8 mouse cellular contexts compared by ENCODE assay signal in the genomic region with DNA sequence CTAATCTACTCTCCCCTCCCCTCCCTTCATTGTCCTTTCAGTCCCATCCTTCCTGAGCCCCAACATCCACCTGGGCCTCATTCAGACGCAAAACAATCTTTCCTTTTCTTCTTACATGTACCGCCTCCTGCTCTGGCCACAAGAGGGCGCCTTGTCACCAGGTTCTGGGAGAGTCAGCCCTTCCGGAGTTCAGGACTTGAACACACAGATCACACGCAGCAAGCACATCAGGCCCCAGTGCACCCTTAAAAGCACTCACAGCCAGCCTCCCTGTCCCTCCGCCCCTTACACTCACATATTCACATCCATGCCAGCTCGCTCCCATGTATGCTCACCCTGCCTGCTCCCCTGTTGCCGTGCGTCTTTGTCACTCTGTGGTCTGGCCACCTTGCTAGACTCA. TPM values are rescaled to one million over a fixed set of nuclear protein-coding genes. Genes with fewer than 3 reads are reported as not detected.
DNase-seq lines count a peak whose midpoint lies in the region; ATAC-seq and TF ChIP-seq lines count a peak whose summit lies in the region.

No protein-coding gene starts in this region.

- WGBS in hindbrain, postnatal 0 days: 14% methylated on average over 9 of the region's 9 CpGs

- no peaks in the 10 kb centered on the region for H3K4me1 ChIP-seq in hindbrain, postnatal 0 days (ENCODE audit: insufficient read depth, low read length)

- no peak overlapping the region for H3K9ac ChIP-seq in hindbrain, postnatal 0 days (replicated peaks; ENCODE audit: low read length)

- no peak overlapping the region for H3K4me2 ChIP-seq in hindbrain, postnatal 0 days (ENCODE audit: low read depth, low read length)

- H3K27me3 ChIP-seq in hindbrain, postnatal 0 days (ENCODE audit: insufficient read depth, low read length): no peaks in the 10 kb centered on the region

- peak; percentile 60 for ATAC-seq in hindbrain, postnatal 0 days

- peak overlapping the region; percentile 11; the same call in 1 of the 2 replicates for H3K4me3 ChIP-seq in gastrocnemius, adult 2 months
- H3K4me3 ChIP-seq in hindbrain, postnatal 0 days (ENCODE audit: low read length): no peak overlapping the region

- intact Hi-C loops in gastrocnemius, adult 2 months (cut with DNase I): loop anchor here (1.0 to 5.0 kb wide), 5 partner anchors 16 to 242 kb away; a partner anchor contains a TSS

- peak; percentile 92 for TF ChIP-seq CTCF in gastrocnemius, adult 2 months (IDR thresholded peaks at IDR 0.05)
- TF ChIP-seq CTCF in hindbrain, postnatal 0 days (IDR thresholded peaks at IDR 0.05; ENCODE audit: low read depth): peak; percentile 97

- peak; percentile 94 for DNase-seq in ZHBTc4 (ENCODE audit: low read depth, low spot score)
- DNase-seq in cerebellum, postnatal 4 days (ENCODE audit: low spot score in 2 of 2): peak; percentile 86 to 92
- peak; percentile 93 for DNase-seq in gastrocnemius, adult 2 months
- DNase-seq in hindbrain, postnatal 0 days (ENCODE audit: low spot score): peak; percentile 95
- DNase-seq in left cerebral cortex, adult 18-20 months (ENCODE audit: low spot score in 2 of 2): peak; percentile 90 to 96
- DNase-seq in lung, postnatal 4 days: peak; percentile 88 to 91
- peak; percentile 90 for DNase-seq in retina, postnatal 1 day
- DNase-seq in thymus, postnatal 4 days: peak; percentile 95

- H3K9me3 ChIP-seq in hindbrain, postnatal 0 days (ENCODE audit: low read length): no peaks in the 10 kb centered on the region

- no peaks in the 10 kb centered on the region for H3K36me3 ChIP-seq in hindbrain, postnatal 0 days (ENCODE audit: insufficient read depth, low read length)

- H3K27ac ChIP-seq in gastrocnemius, adult 2 months: peak overlapping the region; percentile 88
- peak overlapping the region; percentile 62; the same call in 1 of the 2 replicates for H3K27ac ChIP-seq in hindbrain, postnatal 0 days

RNA-seq across cellular contexts. Expression of a gene that starts 45.6 kb away (rescaled TPM):
- 10 to 100 TPM; 10.8 to 11.1 TPM for total RNA-seq in gastrocnemius, adult 2 months (2021)
- 42.5 and 55.6 TPM in 2 replicates for total RNA-seq in hindbrain, postnatal 0 days (2014; rRNA removed)
- polyA plus RNA-seq in hindbrain, postnatal 0 days (2015; fragmentation: Nextera tagmentation; extraction: Ambion mirVana): 53.3 and 56.7 TPM in 2 replicates
- total RNA-seq in left cerebral cortex, adult 18-20 months (2021): 10 to 100 TPM; 15.0 to 16.4 TPM

RNA-seq across cellular contexts. Expression of a gene that starts 56.6 kb away (rescaled TPM):
- total RNA-seq in gastrocnemius, adult 2 months (2021): not detected
- total RNA-seq in hindbrain, postnatal 0 days (2014; rRNA removed): 0.90 TPM in 1 of 2 replicates, not detected in the other
- 0.08 and 0.13 TPM in 2 replicates for polyA plus RNA-seq in hindbrain, postnatal 0 days (2015; fragmentation: Nextera tagmentation; extraction: Ambion mirVana)
- total RNA-seq in left cerebral cortex, adult 18-20 months (2021): under 1 TPM in 1 of 2 experiments, not detected in 1; 0.14 TPM
